Mouse (Mus musculus): ENCODE measurements around the gene Josd2. TPM values are rescaled to one million over a fixed set of nuclear protein-coding genes. Genes with fewer than 3 reads are reported as not detected.

Gene Josd2
- total RNA-seq, 2 experiments from 2014 or later, result 60.6 to 63.2 TPM

DNA sequence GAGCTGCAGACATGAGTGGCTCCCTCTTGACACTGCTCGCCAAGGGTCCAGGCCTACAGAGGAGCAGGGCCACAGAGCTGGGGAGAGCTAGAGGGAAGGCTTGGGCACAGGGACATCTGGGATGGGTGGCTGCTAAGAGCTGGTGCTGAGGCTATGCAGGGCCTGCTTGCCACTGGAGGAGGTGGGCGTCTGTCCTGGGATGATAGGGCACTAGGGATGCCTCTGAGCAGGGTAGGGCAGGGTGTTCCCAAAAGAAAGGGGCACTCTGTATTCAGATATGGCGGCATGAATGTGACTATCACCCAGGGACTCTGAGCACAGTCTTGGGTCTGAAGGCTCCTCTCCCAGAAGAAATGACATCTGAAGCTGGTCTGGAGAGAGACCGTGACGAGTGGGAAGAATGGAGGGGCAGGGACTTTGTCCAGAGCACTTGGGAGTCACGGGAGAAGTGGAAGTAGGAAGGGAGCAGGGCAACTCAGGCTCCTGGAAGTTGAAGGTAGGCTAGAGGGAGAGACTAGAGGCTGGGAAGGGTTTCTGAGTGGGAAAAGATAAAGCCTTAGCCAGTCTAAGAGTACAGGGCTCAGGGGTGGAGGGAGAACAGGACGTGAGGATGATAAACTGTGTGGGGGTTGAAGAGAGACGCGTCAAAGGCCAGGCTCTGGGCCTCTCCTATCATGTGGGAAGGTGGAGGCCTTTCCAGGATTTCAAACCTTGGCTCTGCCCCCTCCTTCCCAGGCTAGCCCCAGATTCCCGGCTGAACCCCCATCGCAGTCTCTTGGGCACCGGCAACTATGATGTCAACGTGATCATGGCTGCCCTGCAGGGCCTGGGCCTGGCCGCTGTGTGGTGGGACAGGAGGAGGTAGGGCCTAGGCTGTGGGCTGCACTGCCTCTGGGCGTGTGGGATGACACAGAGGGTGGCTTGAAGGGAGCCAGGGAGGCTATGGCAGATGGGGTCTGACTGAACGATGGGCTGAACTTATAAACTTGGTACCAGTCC lies 2.2 kb downstream of the Josd2 start:
- intact Hi-C loops (cut with DNase I), result no loop called here
- no peak for DNase-seq (ENCODE audit: low spot score in 2 of 2)

DNA sequence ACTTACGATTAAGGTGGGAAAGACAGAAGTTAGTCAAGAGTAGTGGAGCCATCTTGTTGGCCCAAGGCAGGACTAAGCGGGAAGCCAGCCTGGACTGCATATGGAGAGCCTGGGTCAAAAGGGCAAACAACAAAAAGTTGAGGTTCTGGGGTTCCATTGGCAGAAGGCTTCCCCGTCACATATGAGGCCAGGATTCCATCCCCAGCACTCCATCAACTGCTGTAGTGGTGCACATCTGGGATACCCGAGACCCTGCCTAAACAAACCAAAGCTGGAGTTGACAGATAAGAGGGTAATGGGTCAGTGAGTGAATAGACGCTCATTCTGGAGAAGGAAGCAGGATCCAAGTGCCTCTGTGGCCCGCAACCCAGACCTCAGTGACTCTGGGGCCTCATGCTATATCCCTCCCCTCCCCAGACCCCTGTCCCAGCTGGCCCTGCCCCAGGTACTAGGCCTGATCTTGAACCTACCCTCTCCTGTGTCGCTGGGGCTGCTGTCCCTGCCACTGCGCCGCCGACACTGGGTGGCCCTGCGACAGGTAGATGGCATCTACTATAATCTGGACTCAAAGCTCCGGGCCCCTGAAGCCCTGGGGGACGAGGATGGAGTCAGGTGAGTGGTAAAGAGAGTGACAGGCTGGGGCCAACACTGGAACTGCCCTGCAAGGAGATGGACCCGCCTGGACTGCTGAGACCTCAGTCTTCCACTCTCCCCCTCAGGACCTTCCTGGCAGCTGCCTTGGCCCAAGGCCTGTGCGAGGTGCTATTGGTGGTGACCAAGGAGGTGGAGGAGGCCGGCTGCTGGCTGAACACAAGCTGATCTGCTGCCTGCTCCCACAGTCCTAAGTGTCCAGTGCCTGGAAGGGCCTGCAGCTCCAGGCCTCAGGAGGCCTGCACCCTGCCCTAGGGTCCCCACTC lies 3.2 kb downstream of the Josd2 start:
- intact Hi-C loops (cut with DNase I), result no loop called here
- no peak for DNase-seq (ENCODE audit: low spot score in 2 of 2)

DNA sequence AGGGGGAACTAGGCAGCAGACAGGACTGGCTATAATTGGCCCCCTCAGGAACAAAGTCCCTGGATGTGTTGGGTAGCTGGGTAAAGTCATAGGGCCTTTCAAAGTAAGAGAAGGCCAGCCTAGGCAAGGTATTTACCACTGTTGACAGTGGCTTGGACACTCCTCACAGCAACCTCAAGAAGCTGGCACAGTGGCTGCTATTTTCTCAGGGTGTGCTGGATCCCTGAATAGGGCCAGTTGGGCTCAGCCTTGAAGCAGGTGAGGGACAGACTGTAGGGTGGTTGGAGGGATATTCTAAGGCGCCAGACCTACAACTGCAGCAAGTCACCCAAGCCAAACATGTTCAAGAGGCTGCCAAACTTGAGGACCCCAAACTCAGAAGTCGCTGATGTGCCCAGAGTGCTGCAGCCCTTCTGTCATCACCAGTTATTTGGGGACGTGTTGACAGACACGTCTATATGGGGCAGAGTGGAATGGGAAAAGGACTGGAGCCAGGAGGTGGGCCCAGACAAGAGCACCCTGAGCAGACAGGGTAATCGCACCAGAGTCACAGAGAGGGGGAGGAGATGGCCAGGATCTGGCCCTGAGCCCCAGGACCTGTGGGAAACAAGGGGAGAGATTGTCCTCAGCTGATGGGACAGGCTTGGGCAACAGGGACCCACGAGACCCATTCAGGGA lies 4.2 kb downstream of the Josd2 start:
- intact Hi-C loops (cut with DNase I), result no loop called here
- DNase-seq (ENCODE audit: low spot score in 2 of 2), result no peak

DNA sequence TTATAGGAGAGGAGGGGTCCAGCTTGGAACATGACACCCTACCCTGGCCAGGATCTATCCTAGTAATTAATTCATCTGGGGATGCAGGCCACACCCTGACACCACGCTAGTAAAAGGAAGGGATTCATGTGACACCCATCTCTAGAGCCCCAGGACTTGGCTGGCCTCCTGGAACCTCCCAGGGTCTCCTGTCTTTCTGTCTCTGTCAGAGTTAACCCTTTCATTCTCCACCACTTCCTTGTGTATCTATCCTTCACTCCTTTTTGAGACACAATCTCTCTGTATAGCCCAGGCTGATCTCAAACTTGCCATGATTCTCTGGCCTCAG lies 4.7 kb downstream of the Josd2 start:
- intact Hi-C loops (cut with DNase I), result no loop called here
- DNase-seq (ENCODE audit: low spot score in 2 of 2), result no peak

DNA sequence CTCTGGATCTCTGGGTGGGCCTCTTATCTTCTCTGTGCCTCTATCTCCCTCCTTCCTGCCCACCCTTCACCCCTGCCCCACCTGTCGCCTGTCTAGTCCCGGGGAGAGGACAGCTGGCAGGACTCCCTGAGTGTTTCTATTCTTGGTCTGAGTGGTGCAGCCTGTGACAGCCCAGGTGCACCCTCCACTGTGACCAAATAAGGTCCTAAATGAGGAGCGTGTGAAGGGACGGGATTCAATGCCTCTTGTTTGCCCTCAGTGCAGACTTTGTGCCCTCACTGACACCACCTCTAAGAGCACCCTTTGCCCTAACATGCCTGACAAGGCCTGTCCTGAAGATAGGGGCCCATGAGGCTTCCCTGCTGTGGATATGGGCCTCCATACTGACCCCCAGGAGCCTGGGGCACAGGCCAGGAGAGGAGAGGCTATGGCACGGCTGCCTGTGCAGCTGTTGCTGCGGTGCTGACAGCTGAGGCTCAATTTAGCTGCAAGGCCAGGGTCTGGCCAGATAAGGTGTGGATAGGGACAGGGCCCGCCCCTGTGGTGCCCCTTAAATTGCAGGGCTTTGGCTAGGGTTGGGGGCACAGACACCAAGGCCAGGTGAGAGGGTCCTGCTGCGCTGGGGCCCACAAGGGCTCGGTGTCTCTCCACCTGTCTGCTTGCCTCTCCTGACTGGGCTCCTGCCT lies 5.3 kb downstream of the Josd2 start:
- intact Hi-C loops (cut with DNase I), result no loop called here
- no peak for DNase-seq (ENCODE audit: low spot score in 2 of 2)

DNA sequence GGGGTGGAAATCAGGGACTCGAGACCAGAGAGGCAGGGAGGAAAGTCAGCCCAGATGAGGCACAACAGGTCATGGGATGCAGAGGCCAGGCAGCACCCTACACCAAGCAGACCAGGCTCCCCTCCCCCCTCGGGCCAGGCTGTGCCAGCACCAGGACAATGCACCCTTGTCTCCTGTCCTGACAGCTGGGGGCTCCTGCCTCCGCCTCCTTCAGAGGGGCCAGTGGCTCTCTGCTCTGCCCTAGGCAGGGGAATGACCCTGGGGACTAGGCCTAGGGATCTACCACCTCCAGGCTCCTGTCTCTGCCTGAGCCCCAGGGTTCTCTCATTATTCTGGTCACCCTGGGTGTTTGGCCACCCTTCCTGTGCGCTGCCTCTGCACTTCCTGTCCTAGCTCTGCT lies 6.6 kb downstream of the Josd2 start:
- DNase-seq (ENCODE audit: low spot score in 2 of 2), result peak; percentile 53 to 77
- intact Hi-C loops (cut with DNase I), result loop anchor here (2.0 kb wide), 1 partner anchor 20 kb away; no protein-coding TSS in a partner anchor

DNA sequence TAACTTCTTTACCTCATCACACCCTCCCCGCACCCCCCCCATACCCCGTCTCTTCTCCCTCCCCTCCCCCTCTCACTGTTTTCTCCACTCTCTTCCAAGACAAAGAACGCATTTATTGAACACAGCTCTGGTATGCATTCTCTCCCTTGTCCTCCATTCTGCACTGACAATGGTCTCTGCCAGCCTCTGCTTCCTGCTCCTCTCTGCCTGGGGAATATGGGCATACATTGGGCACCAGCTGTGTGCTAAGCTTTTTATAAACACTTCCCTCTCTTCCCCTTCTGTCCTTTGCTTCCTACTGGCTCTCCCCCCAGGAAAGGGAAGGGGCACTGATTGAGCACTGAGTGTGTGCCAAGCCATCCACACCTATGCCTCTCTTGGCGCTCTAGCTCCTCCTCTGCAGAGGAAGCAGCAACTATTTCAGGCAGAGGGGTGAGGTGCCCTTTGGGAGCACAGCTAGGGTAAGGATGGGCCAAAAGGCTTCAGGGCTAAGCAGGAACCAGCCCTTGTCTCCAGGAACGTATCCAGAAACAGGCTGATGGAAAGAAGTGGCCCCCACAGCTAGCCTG lies 7.3 kb downstream of the Josd2 start:
- DNase-seq (ENCODE audit: low spot score in 2 of 2), result no peak
- intact Hi-C loops (cut with DNase I), result loop anchor here (2.0 to 5.0 kb wide), 3 partner anchors 20 to 218 kb away; partner anchors contain the start of gene Acp4

DNA sequence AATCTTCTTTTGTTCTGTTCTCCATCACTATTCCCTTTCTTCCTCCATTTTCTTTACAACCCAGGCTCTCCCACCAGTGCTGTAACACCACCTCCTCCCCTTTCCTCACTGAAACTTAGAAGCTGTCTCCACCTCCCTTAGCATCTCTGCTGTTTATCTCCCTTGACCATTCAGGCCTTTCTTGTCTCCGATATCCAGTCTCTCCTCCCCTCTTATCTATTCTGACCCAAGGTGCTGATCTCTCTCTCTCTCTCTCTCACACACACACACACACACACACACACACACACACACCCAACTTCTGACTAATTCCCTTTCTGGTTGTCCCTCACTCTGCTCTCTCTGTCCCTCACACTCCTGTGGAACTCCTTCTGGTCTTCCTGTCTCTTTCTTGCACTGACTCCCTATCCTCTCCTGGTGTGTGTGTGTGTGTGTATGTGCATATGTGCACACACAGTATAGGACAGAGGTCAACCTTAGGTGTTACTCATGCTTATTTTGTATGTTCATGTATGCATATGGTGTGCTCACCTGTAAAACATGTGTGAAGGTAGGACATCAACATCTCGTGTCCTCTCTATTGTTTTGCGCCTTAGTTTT lies 15.2 kb downstream of the Josd2 start:
- intact Hi-C loops (cut with DNase I), result loop anchor here (5.0 kb wide), 1 partner anchor 86 kb away; no protein-coding TSS in a partner anchor
- DNase-seq (ENCODE audit: low spot score in 2 of 2), result no peak

DNA sequence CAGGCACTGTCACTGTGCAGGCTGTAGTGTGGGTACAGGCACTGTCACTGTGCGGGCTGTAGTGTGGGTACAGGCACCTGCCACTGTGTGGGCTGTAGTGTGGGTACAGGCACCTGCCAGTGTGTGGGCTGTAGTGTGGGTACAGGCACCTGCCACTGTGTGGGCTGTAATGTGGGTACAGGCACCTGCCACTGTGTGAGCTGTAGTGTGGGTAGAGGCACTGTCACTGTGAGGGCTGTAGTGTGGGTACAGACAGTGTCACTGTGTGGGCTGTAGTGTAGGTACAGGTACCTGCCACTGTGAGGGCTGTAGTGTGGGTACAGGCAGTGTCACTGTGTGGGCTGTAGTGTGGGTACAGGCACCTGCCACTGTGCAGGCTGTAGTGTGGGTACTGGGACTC lies 16.3 kb downstream of the Josd2 start:
- intact Hi-C loops (cut with DNase I), result loop anchor here (5.0 kb wide), 1 partner anchor 87 kb away; no protein-coding TSS in a partner anchor
- DNase-seq (ENCODE audit: low spot score in 2 of 2), result no peak

DNA sequence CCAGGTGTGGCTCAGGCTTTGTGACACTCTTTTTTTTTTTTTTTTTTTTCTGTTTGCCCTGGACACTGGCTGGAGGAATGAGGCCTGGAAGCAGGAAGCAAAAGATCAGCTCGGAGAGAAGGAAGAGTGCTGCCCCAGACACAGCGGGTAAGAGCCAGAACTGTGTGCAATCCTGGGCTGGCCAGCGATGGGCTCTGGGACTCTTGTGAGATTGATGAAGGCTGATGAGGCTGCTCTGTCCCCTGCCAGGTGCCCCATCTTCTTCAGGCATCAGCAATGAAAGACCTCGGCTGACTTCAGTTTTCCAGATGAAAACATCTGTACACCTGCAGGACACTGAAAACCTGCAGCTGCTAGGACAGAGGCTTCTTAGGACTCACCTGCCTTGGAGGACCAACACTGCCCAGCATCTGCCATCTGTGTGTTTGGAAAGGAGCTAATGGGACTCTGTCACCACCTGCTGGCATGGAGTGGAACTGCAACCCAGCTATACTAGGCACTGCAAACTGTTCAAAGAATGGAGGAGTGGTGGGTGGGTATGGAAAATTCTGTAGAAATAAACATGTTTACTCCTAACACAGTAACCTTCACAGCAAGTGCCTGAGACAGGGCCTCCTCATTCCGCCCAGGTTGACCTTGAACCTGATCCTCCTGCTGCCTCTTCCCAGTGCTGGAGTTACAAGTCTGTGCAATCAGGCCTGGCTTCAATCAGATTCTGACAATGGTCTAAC lies 17.2 kb downstream of the Josd2 start:
- DNase-seq (ENCODE audit: low spot score in 2 of 2), result peak; percentile 83 to 87
- intact Hi-C loops (cut with DNase I), result loop anchor here (5.0 kb wide), 1 partner anchor 88 kb away; no protein-coding TSS in a partner anchor

DNA sequence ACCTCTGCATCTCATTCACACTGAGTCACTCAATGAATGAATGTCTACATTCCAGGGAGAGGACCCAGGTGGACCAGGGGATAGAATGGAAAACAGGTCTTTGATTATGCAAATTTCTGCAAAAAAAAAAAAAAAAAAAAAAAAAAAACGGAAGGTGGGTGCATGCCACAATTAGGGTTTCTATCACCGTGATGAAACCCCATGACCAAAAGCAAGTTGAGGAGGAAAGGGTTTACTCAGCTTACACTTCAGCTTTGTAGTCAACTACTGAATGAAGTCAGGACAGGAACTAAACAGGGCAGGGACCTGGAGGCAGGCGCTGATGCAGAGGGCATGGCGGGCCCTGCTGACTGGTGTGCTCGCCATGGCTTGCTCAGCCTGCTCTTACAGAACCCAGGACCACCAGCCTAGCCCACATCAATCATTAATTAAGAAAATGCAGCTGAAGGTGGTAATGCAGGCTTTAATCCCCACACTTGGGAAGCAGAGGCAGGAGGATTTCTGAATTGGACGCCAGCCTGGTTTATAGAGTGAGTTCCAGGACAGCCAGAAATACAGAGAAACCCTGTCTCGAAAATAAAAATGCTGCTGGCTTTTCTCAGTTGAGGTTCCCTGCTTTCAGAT lies 17.9 kb downstream of the Josd2 start:
- peak in 1 of 2 experiments; percentile 1 for DNase-seq (ENCODE audit: low spot score in 2 of 2)
- intact Hi-C loops (cut with DNase I), result no loop called here

DNA sequence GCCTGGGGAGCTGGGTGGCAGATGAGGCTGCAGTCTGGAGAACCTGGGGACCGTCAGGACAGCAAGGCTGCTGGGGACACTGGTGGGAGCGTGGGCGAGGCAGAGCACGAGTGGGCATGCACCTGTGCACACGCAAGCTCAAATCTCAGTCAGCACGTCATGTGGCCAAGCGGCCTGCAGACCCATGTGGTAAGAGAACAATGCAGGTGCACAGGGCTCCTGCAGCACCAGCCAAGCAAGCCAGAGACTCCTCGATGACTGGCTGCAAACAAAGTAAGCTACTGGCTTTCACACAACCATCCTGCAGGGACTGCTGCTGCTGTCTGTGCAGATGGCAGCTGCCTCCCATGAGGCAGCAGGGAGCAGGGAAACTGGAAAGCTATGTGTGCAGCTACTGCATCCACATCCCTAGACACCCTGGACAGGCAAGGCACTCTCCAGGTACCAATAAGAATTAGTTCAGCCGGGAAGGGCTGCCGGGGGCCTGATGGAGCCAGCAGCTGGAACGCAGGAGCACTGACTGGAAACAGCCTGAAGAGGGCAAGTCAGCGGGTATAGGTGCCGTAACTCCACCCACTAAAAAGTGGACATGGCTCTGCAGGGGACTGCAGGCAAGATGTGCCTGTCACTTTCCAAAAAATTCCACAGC lies 19.3 kb downstream of the Josd2 start:
- DNase-seq (ENCODE audit: low spot score in 2 of 2), result no peak
- intact Hi-C loops (cut with DNase I), result no loop called here

DNA sequence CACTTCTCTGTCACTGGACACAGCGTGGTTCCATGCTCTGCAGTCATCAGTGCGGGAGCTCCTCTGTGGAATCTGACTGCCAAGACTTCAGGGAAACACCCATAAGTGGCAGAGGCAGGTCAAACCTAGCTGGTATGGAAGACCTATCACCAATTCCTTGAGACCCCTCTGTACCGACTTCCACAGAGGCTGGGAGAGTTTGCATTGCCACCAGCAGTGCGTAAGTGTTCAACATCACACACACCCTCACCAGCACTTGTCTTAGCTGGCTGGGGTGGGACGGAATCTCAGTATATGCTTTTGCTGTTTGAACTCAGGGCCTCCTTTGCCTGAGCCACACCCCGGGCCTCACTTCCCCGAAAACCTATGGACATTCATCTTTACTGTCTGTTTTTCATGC lies 20.2 kb downstream of the Josd2 start:
- no peak for DNase-seq (ENCODE audit: low spot score in 2 of 2)
- intact Hi-C loops (cut with DNase I), result no loop called here

DNA sequence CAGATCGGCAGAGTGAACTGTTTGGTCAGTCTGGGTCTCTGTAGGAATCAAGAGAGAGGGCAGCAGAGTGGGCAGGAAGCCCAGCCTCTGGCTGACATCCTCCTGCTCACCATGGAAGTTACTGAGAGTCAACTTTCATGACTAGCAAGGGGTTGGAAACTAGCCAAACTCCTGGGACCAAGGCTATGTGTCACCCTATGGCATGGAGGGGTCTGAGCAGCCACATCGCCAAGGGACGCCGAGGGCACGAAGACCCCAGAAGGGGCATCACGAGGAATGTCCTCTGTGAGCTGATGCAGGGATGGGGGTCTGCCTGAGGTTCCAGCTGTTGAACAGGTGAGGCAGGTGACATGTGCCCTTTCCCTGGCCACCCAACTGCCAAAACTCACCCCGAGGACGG lies 20.8 kb downstream of the Josd2 start:
- intact Hi-C loops (cut with DNase I), result no loop called here
- DNase-seq (ENCODE audit: low spot score in 2 of 2), result no peak

DNA sequence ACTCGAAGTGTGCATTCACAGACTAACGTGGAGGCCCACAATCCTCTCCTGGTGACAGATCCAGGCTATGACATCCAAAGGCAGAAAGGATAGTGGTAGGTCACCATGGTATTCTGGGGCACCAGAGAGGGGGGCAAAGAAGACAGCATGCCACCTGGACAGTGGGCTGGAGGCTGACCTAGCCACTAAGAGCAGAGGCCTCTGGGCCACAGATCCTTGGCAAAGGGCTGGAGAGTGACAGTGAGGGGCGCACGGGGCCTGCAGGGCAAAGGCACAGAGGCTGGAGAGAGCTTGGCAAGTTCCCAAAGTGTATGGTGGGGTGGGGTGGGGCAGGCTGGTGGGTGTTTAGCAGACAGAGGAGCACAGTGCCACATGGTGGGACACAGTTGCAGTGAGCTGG lies 22.5 kb downstream of the Josd2 start:
- DNase-seq (ENCODE audit: low spot score in 2 of 2), result no peak
- intact Hi-C loops (cut with DNase I), result no loop called here

DNA sequence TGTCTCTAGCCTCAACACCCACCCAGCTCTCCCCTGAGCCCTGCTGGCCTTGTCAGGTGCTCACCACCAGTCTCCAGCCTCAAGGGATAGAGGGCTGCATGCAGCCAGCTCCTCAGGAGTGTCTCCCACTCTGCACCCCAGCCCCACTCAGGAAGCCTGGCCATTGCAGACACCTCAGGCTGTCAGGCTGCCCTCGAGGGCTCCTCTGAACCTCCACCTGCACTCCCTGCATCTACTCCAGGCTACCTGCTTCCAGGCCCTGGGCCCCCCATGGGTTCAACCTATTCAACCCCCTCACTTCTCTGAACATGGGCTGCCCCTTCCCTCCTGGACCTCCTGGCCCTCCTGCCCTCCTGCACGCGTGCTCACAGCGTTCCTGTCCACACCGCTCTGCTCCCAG lies 23.6 kb downstream of the Josd2 start:
- no peak for DNase-seq (ENCODE audit: low spot score in 2 of 2)
- intact Hi-C loops (cut with DNase I), result no loop called here
